ENCODE assay signal across 11 mouse cellular contexts in the genomic region with DNA sequence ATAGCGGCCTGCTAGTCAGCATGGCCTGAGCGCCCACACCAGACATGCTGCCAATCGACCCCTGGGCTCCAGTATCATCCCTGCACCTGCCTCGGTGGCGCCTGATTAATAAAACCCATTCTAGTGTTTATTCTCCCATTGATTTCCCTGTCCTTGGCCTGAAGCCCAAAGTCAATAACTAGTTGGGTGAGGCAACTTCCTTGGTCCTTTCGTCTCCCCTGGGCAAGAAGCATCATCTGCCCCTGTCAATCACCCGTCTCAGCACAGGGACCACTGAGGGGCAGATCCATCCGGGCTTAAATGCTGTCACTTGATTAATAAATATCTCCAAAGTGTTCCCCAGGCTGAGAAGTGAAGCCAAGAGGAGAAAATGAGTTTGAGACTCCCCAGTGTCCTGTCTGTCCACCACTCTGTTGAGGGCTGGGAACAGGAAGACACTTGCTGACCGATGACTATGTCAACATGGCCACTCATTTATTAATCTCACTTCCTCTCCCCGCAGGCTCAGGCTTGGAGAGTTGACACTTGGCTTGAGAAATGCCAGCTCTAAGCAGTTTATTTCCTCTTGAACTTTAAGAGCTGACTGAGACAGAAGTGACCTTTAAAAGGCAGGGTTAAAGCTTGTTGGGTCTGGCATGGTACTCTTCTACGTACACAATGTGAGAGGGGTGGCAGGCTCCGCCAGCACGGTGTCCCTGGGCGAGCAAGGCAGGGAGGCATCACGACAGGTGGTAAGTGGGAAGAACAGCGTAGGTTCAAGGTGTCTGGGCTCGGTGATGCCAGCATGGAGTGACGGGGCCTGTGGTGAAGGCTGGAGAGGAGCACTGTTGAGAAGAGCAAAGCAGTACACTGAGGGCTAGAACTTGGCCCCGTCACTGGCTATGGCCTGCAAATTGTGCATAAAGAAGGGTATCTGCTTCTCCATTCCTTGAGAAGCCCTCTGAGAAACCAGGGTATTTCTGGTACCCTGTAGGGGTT.
DNase-seq lines count a peak whose midpoint lies in the region; ATAC-seq and TF ChIP-seq lines count a peak whose summit lies in the region.
"Had no signal": no experiment of that assay in that cellular context is flagged by ENCODE, and none has a peak within 500 bp of the region (broad histone marks: within the 10 kb centered on the region; RNA-seq: fewer than 3 reads in every experiment).

No protein-coding gene starts in this region.

- no peak overlapping the region for H3K27ac ChIP-seq in kidney, embryonic 14.5 days (ENCODE audit: low read depth, low read length)
- no peak overlapping the region for H3K27ac ChIP-seq in kidney, postnatal 0 days
- H3K27ac ChIP-seq: neural tube, embryonic 12.5 days had no signal

- 90% methylated on average over 19 of the region's 19 CpGs for WGBS in kidney, embryonic 14.5 days
- 80% methylated on average over 19 of the region's 19 CpGs for WGBS in kidney, postnatal 0 days

- no peak overlapping the region for H3K9ac ChIP-seq in kidney, embryonic 14.5 days (ENCODE audit: low read depth, low read length)
- H3K9ac ChIP-seq in kidney, postnatal 0 days (ENCODE audit: low read depth, low read length) = no peak overlapping the region
- H3K9ac ChIP-seq: neural tube, embryonic 12.5 days had no signal

- H3K36me3 ChIP-seq in kidney, embryonic 14.5 days (ENCODE audit: control insufficient read depth, insufficient read depth, low read length) = no peaks in the 10 kb centered on the region
- no peaks in the 10 kb centered on the region for H3K36me3 ChIP-seq in kidney, postnatal 0 days (ENCODE audit: insufficient read depth, low read length)
- H3K36me3 ChIP-seq: neural tube, embryonic 12.5 days had no signal

- peaks cover 16% of the 10 kb centered on the region for H3K4me1 ChIP-seq in kidney, embryonic 14.5 days (ENCODE audit: control insufficient read depth, insufficient read depth, low read length)
- peaks cover 8% of the 10 kb centered on the region for H3K4me1 ChIP-seq in kidney, postnatal 0 days (replicated peaks; ENCODE audit: insufficient read depth, low read length)

- H3K4me3 ChIP-seq in kidney, embryonic 14.5 days (ENCODE audit: low read length) = no peak overlapping the region
- no peak overlapping the region for H3K4me3 ChIP-seq in kidney, postnatal 0 days (replicated peaks; ENCODE audit: low read depth, low read length)
- H3K4me3 ChIP-seq: neural tube, embryonic 12.5 days had no signal

- H3K9me3 ChIP-seq in kidney, embryonic 14.5 days (ENCODE audit: control insufficient read depth, low read length) = no peaks in the 10 kb centered on the region
- H3K9me3 ChIP-seq in kidney, postnatal 0 days (replicated peaks; ENCODE audit: low read length) = no peaks in the 10 kb centered on the region
- H3K9me3 ChIP-seq: neural tube, embryonic 12.5 days had no signal

- no peaks in the 10 kb centered on the region for H3K27me3 ChIP-seq in kidney, embryonic 14.5 days (ENCODE audit: control insufficient read depth, insufficient read depth, low read length)
- no peaks in the 10 kb centered on the region for H3K27me3 ChIP-seq in kidney, postnatal 0 days (ENCODE audit: insufficient read depth, low read length)
- H3K27me3 ChIP-seq: neural tube, embryonic 12.5 days had no signal

- peak; percentile 18 for DNase-seq in kidney, adult 18-20 months
- DNase-seq in heart, adult 18-20 months = peak; percentile 41 to 72
- DNase-seq in kidney, postnatal 0 days (ENCODE audit: low spot score) = peak; percentile 34
- DNase-seq in cerebellum, postnatal 36 days = no peak
- DNase-seq in layer of hippocampus, adult 8-10 months (ENCODE audit: low spot score in 2 of 2) = no peak
- no peak for DNase-seq in cerebellum, adult 18-20 months
- DNase-seq: layer of hippocampus, postnatal 36 days had no signal

- ATAC-seq in kidney, embryonic 14.5 days (ENCODE audit: low FRiP score, low TSS enrichment) = no peak
- ATAC-seq in kidney, postnatal 0 days (replicated peaks; ENCODE audit: low FRiP score, low read depth) = no peak
- peak; percentile 86 for ATAC-seq in megakaryocyte, adult 5-6 weeks (ENCODE audit: poor library complexity, severe bottlenecking)
- ATAC-seq: forebrain, embryonic 14.5 days had no signal

- no peak overlapping the region for H3K4me2 ChIP-seq in kidney, embryonic 14.5 days (replicated peaks; ENCODE audit: low read depth, low read length)
- H3K4me2 ChIP-seq in kidney, postnatal 0 days (ENCODE audit: low read length) = no peak overlapping the region
- H3K4me2 ChIP-seq: neural tube, embryonic 12.5 days had no signal

- no peak for TF ChIP-seq CTCF in kidney, postnatal 0 days (IDR thresholded peaks at IDR 0.05; ENCODE audit: low read depth)

Comparison
In these comparisons a context has a peak if more than half of its experiments do, and no peak if none do; other contexts are left out.
1. DNase-seq: peak in kidney, adult 18-20 months (single experiment), heart, adult 18-20 months (2 of 2) and kidney, postnatal 0 days (single experiment); none in cerebellum, postnatal 36 days (0 of 2), layer of hippocampus, adult 8-10 months (0 of 2) and cerebellum, adult 18-20 months (0 of 2).